Mouse (Mus musculus) Muller cell, postnatal 12 days (primary cell): ENCODE data around the gene Fbxo10.
"Not testable (repeated sequence)": the region's sequence is repeated elsewhere in the genome, so short reads cannot be mapped to it uniquely, and the experiment has no call there.

Experiments
- DNase-seq: peaks from one replicate; pipeline ENCODE4 v3.0.0-alpha.2; 2015; ENCODE audit errors: inconsistent ontology term

The Fbxo10 gene

GRCm38 (mm10) chr4:45047956-45048355 is 36.4 kb downstream of the Fbxo10 start:
- no peak for DNase-seq

- no peak for DNase-seq
Measured at GRCm38 (mm10) chr4:45047286-45047887, 37.0 kb downstream of the Fbxo10 start.

GRCm38 (mm10) chr4:45046679-45047078 is 37.7 kb downstream of the Fbxo10 start:
- DNase-seq: no peak

- no peak for DNase-seq
Measured at GRCm38 (mm10) chr4:45040795-45041194, 43.6 kb downstream of the Fbxo10 start.

- DNase-seq: not testable (repeated sequence)
Measured at GRCm38 (mm10) chr4:45039546-45039945, 44.9 kb downstream of the Fbxo10 start.

GRCm38 (mm10) chr4:45038879-45039278 is 45.5 kb downstream of the Fbxo10 start:
- DNase-seq: not testable (repeated sequence)

GRCm38 (mm10) chr4:45037455-45038410 is 46.7 kb downstream of the Fbxo10 start:
- no peak for DNase-seq

- DNase-seq: no peak
Measured at GRCm38 (mm10) chr4:45036571-45036970, 47.8 kb downstream of the Fbxo10 start.

- no peak for DNase-seq
Measured at GRCm38 (mm10) chr4:45036048-45036447, 48.4 kb downstream of the Fbxo10 start.

GRCm38 (mm10) chr4:45034693-45035628 is 49.4 kb downstream of the Fbxo10 start:
- no peak for DNase-seq

GRCm38 (mm10) chr4:45032586-45032985 is 51.8 kb downstream of the Fbxo10 start:
- no peak for DNase-seq

- no peak for DNase-seq
Measured at GRCm38 (mm10) chr4:45026459-45026858, 57.9 kb downstream of the Fbxo10 start.

GRCm38 (mm10) chr4:45019009-45019408 is 65.4 kb downstream of the Fbxo10 start:
- DNase-seq: peak; percentile 16

GRCm38 (mm10) chr4:45018452-45018980 is 65.9 kb downstream of the Fbxo10 start, which contains the start of gene Polr1e:
TSS of gene Polr1e (plus strand) at chr4:45018583.
- DNase-seq: peak; percentile 94

GRCm38 (mm10) chr4:45015615-45016014 is 68.8 kb downstream of the Fbxo10 start:
- DNase-seq: peak; percentile 41

GRCm38 (mm10) chr4:45013537-45013936 is 70.9 kb downstream of the Fbxo10 start:
- no peak for DNase-seq

GRCm38 (mm10) chr4:45013031-45013431 is 71.4 kb downstream of the Fbxo10 start:
- no peak for DNase-seq

- DNase-seq: peak; percentile 99
Measured at GRCm38 (mm10) chr4:45012105-45012975, 72.1 kb downstream of the Fbxo10 start, which contains the start of gene Zbtb5. TSS of gene Zbtb5 (minus strand) at chr4:45012412.

GRCm38 (mm10) chr4:45011581-45012104 is 72.8 kb downstream of the Fbxo10 start:
- DNase-seq: peak; percentile 87

GRCm38 (mm10) chr4:45010806-45011415 is 73.5 kb downstream of the Fbxo10 start:
- no peak for DNase-seq
